Mouse (Mus musculus) kidney, postnatal 14 days (tissue): Measurements from ENCODE around the gene C5ar2.
"Not testable (repeated sequence)": the region's sequence is repeated elsewhere in the genome, so short reads cannot be mapped to it uniquely, and the experiment has no call there.

Experiments
- DNase-seq: peaks from one replicate; pipeline ENCODE4 v3.0.0; 2022; ENCODE audit warnings: mixed read lengths

Gene C5ar2

DNA sequence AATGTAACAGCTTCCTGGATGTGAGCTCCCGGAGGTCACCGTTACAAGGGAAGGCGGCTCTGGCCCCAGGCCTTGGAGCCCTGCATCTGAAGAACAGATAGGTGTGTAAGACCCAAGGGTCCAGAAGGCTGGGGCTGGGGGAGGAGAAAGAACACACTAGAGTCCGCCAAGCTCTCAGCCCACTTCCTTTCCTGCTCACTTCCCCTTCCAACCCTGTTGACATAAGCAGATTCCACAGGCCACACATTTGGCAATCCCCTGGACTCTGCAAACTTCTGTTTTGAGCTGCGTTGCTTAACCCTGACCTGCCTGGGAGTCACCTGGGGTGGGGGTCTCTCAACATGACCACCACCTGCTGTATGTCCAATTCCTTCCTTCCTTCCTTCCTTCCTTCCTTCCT lies at the start of gene C5ar2:
Gene C5ar2 (minus strand): TSS at position 88 of the 400 bp plus-strand sequence.
- DNase-seq = no peak

DNA sequence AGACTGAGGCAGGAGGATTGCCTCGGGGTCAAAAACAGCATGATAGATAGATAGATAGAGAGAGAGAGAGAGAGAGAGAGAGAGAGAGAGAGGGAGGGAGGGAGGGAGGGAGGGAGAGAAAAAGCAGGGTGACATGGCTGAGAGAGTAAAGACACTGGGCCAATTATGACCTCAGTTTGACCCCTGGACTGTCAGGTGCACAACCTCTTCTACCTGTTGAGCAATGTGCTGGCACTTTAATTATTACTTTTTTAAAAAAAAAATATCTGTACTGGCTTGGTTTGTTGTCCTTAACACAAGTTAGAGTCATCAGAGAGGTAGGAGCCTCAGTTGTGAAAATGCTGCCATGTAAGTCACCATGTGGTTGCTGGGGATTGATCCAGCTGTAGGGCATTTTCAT lies 43.8 kb upstream of the C5ar2 start:
- DNase-seq = no peak

DNA sequence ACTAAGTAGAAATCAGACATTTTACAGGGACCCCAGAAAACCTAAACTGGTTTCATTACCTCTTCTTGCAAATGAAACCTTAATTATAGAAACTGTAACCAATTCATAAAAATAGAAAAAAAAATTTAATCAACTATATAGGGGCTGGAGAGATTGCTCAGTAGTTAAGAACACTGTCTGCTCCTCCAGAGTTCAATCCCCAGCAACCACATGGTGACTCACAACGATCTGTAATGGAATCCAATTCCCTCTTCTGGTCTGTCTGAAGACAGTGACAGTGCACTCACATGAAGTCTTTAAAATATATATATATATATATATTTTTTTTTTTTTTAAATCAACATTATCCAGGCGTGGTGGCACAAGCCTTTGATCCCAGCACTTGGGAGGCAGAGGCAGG lies 43.1 kb upstream of the C5ar2 start:
- DNase-seq = no peak

DNA sequence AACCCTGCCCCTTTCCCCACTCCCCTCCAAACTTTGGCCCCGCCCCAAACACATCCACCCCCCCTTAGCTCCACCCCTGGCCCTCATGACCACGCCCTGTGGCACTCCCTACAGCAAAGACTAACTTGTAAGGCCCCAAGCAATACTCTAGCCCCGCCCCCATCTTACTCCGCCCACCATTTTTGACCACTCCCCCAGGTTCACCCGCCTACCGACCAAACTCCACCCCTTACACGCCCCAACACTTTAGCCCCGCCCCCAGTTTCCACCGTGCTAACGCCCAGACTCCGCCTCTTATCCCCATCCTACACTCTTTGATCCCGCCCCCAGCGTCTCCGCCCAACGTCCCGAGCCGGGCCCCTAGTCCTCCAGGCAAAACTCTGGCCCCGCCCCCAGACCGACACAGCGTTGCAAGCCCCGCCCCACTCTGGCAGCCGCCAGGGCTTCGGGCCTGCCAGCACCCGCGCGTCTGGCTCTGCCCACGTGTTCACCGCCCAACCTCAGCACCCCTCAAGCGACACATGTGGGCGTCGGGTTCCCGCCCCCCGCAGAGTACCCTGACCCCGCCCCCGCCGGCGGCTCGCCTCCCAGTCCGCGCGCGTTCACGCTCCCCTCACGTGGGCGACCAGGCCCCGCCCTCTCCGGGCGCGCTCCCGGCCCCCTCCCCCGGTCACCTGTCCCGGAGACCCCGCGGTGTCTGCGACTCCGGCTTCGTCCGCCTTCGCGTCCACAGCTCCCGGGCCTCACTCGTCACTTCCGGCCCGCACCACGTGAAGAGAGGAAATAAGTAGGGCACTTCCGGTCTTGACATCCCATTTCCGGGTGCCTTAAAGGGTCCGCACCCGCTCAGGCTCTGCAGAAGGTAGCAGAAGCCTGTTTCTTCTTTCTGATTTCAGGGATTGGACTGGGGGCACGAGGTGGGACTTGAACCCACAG lies 42.3 kb upstream of the C5ar2 start, which contains the start of gene Ccdc9:
Gene Ccdc9 (minus strand): TSS at position 770 of the 936 bp plus-strand sequence.
- DNase-seq = peak; percentile 100

DNA sequence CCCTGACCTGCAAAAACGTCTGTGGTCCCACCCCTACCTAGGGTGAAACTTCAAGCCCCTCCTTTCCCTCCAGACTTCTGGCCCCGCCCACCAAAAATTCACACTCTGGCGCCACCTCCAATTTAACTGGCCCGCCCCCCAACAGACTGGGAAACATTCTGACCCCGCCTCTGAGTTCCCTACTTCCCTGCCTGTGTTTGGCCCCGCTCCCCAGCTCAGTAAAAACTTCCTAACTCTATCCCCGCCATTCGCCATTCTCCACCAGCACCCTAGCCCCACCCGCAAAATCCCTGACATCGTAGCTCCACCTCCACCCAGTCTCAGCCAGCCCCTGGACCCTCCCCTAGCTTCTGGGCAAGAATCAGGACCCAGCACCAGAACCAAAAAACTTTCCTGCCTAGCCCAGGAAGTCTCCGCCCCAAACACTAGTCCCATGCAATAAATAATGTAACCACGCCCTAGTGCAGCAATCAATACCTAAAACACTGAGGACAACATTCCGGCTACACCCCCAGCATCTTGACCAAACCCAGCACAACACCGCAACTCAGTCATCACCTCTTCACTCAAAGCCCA lies 41.6 kb upstream of the C5ar2 start:
- DNase-seq = peak; percentile 88

DNA sequence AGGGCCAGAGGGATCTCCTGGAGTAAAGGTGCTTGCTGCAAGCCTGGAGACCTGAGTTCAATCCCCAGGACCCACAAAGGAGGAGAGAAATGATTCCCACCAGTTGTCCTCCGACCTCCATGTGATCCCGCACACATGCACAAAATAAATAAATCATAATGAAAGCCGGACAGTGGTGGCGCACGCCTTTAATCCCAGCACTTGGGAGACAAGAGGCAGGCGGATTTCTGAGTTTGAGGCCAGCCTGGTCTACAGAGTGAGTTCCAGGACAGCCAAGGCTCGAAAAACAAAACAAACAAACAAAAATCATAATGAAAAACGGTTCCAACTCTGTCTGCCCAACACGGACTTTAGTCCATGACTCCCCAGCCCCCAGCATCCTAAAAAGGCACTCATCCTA lies 41.0 kb upstream of the C5ar2 start:
- no peak for DNase-seq

DNA sequence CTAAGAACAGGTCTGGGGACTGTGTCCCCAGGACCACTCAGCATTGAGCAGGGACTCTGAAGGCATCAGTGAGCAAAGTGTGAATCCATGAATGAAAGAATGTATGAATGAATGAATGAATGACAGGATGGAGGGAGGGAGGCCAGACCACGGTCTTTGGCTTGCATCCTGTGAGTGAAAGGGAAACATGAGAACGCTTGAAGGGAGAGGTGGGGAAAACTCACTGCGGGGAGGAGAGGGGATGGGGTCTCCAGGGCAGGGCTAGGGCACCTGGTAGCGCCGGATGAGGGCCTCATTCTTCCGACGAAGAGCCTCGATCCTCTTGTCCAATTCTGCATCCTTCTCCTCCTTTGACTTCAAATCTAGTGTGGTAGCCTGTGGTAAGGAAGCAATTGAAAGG lies 40.0 kb upstream of the C5ar2 start:
- no peak for DNase-seq

DNA sequence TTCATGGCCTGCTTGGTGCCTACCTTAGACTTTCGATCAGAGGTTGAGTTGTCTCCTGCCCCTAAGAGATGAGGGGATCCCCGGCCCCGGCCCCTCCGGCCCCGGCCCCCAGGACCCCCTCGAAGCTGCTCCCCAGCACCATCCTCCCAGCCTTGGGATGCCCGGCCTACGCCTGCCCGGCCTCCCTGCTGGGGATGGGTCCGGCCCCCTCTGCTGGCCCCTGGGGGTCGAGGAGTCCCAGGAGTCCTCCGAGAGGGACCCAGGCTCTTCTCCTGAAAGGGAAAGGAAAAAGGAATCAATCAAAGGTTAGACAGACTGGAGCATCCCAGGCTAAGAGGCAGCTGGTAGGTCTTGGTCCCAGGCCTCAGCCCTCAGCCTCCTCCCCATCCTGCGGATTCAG lies 38.4 kb upstream of the C5ar2 start:
- no peak for DNase-seq

DNA sequence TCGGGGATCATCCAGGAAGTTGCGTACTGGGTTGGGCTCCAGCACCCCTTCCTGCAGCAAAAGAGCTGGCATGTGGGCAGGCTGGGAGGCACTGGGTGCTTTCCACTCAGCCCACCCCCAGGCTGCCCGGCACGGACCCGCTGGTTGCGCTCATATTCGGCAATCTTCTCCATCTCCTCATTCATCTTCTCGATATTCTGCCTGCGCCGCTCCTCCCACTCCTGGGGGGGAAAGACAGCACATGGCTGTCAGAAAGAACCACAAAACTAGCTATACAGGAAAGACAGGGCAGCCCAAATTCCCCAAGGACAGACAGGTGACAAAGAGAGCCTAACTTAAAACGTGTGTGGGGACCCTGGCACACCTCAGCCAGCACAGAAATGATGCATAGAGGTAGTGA lies 36.8 kb upstream of the C5ar2 start:
- DNase-seq = no peak

DNA sequence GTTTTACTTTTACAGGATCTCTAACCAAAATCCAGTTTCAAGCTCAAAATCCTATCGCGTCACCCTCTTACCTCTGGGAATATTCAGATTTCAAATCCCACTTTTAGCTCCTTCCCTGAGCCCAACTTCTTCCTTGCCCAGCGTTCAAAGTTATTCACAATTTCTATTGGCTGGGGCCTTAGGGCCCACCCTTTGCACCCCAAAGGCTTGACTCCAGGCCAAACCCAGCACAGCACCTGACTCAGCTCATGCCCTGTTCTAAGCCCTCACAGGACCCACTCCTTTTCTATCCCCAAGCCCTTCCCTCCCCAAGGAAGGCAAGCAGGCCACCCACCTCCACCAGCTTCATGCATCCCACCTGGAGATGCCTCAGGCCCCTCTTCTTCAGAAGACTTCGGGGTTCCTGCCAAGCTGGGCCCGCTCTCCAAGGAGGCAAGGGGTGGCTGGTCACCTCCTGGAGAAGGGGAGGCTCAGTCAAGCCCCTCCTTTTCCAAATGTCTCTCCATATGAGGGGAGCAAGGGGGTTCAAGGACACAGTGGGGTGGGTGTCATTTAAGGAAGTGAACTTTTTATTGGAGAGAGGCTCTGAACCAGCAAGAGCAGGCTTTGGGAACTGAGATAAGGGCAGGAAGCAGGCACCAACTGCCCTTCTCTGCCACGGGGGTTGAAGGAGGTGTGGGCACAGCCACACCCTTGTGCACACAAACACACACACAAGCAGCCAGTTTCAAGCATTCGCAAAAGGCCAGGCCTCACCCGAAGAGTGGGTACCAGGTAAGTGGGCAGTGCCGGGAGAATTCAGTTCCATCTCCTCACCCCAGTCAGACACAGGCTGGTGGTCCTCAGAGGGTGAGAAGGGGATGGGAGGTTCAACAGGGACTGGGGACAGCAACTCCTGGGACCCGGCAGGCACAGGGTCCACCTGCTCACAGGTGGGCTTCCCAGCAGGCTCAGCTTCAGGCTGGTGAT lies 31.3 kb upstream of the C5ar2 start:
- no peak for DNase-seq

DNA sequence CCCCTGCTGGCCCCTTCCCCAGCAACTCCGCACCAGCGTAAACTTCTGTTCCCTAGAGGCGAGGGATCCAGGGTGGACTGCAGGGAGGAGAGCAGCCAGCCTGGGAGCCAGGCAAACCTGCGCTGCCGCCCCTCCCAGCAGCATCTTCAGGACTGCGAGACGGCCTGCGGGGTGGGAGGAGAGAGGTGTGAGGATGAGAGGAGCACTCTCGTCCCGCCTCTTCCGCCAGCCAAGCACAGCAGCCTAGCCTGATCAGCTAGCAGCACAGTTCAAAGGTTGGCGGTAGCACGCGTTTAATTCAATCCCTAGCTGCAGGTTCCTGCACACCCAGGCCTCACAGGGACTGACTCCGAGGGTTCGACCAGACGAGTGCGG lies 29.8 kb upstream of the C5ar2 start:
- DNase-seq = peak; percentile 86

DNA sequence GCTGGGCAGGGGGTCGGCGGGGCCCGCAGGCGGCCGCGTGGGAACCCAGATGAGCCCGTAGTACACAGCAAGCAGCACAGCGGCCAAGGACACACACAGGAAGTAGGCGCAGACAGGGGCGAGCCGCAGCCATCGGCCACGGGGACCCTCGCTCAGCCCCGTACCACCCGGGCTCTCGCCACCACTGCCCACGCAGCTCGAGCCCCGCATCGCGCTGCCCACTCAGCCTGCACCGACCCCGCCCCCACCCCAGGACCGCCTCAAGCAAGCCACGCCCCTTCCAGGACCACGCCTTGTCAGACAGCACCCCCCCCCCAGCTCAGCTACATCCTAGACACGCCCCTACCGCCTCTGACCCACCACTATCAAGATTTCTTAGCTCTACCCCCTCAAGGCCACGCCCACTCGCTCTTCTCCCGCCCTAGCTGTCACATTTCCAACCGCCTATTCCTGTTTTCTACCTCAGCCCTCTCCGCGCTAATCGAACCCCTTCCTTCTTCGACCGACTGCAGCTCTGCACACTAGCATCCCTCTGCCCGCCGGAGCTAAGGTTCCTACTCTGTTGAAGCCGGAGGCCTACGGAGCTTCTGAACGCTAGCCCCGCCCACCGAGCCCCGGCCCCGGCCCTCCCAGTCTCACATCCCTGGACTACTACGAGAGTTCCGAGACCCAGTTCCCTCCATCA lies 29.3 kb upstream of the C5ar2 start, which contains the start of gene Inafm1:
Gene Inafm1 (minus strand): TSS at position 537 of the 685 bp plus-strand sequence.
- DNase-seq = peak; percentile 94

DNA sequence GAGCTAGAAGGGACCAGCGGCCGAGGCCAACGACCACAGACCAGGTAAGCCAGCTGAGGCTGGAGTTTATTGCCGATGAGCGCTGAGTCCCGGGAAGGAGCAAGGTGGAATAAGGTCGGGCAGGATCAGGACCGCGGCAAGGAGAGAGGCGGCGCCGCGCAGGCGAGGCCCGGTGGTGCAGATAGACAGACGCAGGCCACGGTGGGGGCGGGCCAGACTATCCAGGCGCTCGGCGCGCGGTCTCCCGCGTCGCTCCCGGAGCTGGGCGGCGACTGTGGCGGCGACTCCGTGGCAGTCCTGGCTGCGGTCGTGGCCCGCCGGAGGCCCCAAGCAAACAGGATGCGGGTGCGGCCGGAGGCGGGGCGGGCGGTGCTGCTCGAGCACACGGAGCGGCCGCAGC lies 28.7 kb upstream of the C5ar2 start:
- DNase-seq = peak; percentile 83

DNA sequence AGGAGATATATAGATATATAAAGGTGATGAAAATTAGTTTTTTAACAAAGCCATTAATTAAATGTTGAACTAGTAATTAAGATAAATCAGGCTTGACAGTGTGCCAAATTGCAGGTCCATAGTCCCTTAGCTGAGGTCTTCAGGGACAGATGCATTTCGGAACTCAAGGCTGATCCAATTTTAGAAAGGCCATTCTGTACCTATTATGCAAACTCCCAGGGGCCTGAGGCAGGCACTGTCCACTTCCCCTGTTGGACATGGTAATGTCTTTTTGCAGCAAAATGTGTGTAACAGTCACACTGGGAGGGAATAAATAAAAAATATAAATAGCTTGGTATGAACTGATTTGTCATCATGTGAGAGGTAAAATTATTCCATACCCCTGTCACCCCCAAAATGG lies 27.2 kb upstream of the C5ar2 start:
- no peak for DNase-seq

DNA sequence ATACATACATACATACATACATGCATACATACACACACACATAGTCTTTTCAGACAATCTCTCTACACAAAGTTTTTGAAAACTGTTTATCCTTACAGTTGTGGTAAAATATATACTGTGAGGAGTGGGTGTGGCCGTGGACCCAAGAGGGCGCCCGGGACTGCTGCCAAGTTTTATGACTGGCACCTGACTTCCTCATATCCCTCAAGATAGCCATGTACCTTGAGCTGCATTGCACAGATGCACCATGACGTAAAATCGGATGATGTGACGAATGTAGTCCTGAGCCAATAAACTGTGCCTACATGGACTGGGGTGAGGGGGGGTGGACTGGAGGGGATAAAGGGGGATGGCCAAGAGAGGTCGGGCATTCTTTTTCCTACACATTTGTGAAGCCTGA lies 22.6 kb upstream of the C5ar2 start:
- not testable (repeated sequence) for DNase-seq

DNA sequence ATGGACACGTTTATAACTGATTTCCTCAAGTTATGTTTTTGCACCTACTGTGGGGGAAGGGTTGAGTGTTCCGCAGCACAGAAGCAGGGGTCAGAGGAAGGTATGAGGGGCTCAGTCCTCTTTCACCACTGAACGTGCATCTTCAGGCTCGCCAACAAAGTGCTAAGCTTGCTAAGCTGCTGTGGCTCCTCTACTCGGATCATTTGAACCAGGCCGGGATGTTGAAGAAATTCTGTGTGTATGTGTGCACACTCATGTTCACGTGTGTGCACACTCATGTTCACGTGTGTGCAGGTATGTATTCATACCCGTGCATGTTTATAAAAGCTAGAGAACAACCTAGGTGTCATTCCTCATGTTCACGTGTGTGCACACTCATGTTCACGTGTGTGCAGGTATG lies 21.9 kb upstream of the C5ar2 start:
- no peak for DNase-seq

DNA sequence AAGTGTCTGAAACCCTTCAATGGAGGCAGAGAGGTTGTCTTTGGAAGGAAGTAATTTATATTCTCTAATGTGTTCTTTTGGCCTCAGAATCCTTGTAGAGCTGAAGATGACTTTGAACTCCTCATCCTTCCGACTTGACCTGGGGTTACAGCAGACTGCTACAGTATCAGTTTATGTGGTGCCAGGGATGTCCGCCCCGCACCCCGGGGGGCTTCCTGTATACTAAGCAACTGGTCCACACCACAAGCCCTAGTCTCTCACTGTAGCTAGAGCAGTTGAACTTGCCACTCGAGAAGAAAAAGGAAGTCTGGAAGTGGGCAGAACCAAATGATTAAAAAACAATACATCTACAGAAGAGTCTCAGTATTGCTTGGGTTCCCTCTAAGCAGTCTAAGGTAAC lies 19.9 kb upstream of the C5ar2 start:
- DNase-seq = no peak

DNA sequence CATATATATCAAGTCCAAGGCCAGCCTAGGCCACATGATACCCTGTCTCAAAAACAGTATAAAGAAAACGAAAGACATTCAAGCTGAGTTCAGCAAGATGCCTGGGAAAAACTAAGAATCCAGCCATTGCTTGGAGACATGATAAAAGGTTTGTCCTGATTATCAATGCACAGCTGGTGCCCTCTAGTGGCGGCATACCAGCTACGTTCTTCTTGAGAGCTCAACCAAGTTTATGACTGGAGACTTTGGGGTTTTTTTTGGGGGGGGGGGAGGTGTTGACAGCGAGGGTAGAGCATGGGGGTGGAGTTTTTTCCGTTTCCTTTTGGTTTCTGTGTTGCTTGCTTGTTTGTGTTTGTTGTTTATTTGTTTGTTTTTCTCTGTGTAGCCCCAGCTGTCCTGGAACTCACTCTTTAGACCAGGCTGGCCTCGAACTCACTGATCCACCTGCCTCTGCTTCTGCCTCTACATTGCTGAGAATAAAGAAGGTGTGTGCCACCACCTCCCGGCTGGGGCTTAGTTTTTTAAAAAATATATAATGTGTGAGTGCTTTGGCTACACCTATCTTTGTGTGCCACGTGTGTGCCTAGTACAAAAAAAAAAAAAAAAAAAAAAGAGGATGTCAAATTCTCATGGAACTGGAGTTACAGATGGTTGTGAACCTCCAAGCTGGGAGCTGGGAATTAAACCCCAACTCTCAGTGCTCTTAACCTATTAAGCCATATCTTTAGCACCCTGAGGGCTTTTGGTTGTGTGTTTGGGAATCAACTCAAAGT lies 19.2 kb upstream of the C5ar2 start:
- peak; percentile 86 for DNase-seq

DNA sequence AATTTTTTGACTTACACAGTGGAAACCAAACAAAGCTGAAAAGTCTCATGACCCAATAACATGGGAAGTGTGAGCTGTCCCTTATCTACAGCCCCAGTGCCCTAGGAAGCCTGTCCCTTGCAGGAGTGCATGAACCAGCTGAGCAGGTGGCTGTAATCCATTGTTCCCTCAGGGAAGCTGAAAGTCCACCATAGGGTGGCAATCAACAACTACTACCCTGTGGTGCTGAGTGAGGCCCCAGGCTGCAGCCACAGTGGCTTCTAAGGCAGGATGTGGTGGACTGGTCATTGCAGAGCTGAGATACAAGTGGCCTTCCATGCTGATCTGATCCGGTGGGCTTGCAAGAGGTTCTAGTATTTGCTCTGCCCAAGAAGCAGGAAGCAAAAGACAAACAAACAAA lies 17.1 kb upstream of the C5ar2 start:
- DNase-seq = no peak

DNA sequence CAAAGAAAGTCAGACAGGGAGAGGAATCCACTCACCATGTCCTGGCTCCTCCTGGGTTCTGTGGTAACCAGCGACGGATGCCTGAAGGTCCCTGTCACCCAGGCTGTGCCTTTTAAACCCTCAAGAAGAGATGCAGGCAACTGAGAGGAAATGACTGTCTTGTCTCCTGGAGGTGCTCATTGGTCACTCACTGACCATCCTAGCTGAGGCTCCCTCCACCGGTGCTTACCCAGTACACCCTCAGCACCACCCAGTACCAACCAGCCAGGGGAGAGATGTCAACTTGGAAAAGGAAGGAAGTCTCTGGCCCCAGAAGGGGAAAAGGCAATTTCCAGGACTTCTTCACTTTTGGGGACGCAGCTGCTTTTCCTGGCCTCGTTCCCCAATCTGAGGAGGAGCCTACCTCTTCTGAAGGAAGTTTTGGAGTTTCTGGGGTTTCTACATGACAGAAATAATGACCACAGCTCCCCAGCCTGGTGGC lies 15.2 kb upstream of the C5ar2 start, which contains the start of gene C5ar1:
Gene C5ar1 (minus strand): TSS at position 431 of the 481 bp plus-strand sequence.
- no peak for DNase-seq

DNA sequence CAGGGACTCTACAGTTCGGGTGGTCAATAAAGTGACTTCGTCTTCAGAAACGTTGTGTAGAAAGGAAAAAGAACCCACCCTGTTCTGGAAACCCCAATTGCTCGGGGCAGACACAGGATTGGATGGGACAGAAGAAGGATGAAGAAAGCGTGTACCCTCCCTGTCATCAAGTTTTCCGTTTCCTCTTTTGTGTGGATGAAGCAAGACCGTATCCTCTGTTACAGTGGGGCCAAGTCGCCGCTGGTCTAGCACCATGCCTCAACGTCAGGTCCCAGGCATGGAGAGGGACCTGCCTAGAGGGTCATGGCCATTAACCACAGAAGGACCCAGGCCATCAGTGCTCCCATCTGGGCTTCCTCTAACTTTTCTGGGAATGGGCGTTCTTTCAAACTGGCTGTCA lies 13.9 kb upstream of the C5ar2 start:
- no peak for DNase-seq
